Mouse (Mus musculus) cortical plate, adult 2 months (tissue): Measurements from ENCODE around the gene Dnajb13.

ENCODE experiments used
- CTCF ChIP-seq: fragments of 200-500 bp; IDR thresholded peaks from 2 replicates; pipeline ENCODE4 v1.5.1; 2011; ENCODE audit warnings: mild to moderate bottlenecking, control low read depth, low read length; ENCODE audit not compliant: insufficient read depth; ENCODE audit errors: extremely low read depth
- POLR2A ChIP-seq: fragments of 200-500 bp; IDR thresholded peaks from 2 replicates; pipeline ENCODE4 v1.6.1; 2011; ENCODE audit warnings: mild to moderate bottlenecking, low read length, control low read depth; ENCODE audit not compliant: insufficient read depth; ENCODE audit errors: extremely low read depth

DNA sequence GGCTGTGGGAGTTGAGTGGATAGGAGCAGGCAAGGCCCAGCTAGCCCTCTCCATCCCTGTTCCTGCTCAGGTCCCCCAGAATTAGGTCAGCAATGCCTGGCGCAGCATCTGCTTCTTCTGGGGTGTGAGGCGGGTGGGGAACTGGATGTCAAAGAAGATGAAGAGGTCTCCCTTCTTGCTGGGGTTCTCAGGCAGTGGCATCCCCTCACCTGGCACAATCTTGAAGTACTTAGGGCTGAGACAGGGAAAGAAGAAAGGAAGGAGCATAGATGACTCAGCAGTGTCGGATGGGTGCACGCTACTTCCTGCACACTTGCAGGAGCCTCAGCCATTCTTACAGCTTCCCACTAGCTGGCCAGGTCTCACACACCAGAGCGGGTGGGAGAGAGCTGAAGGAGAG, 11.7 kb downstream of the Dnajb13 start:
- TF ChIP-seq CTCF (no peak), POLR2A (no peak)
